Mouse (Mus musculus): ENCODE data around the gene Zcchc7.
A peak's percentile ranks its signal among the peaks of the same experiment; 100 is the strongest.
"Not testable (repeated sequence)": the region's sequence is repeated elsewhere in the genome, so short reads cannot be mapped to it uniquely, and the experiment has no call there.

Gene Zcchc7

DNA sequence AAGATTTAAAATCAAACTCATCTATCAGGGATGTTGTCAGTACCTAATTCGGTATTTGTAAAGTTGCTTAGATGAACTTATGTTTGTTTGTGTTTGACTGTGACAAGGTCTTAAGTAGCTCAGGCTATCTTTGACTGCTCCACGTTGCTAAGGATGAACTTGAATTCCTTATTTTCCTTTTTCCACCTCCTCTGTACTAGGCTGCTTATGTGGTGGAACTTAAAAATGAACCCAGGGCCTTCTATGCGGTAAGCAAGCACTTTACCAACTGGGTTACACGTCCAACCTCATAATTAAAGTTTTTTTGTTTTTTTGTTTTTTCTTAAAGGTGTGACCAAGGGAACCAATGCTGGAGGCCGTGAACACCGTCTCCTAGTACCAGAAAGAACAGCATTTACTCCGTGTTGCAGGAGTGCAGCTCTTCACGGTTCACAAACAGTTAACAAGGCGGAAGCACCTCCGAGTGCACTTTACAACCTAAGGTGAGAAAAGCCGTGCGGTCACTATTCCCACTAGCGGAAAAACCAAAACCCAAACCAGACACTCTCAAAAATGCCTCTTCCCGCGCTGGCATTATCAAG lies at the start of gene Zcchc7:
TSS of gene Zcchc7 (plus strand) at position 325 of the 581 bp plus-strand sequence.
- DNase-seq: no peak

DNA sequence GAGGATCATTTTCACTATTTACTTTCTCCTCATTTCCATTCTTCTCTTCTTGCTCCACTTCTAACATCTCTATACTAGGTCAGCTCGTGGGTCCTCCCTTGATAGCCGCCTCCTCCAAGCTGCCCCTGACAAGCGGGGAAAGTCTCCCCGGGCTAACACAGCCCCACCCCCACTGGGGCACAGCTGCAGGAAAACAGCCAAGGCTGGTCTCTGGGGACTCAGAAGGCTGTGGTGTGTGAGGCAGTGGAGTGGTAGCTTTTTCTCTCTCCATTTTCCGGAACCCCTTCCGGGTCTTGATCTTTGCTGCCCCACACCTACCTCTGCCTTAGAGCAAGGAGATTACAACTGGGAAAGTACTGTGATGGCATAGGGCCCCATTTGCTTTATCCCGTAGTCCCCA lies 49.7 kb upstream of the Zcchc7 start:
- DNase-seq: no peak

DNA sequence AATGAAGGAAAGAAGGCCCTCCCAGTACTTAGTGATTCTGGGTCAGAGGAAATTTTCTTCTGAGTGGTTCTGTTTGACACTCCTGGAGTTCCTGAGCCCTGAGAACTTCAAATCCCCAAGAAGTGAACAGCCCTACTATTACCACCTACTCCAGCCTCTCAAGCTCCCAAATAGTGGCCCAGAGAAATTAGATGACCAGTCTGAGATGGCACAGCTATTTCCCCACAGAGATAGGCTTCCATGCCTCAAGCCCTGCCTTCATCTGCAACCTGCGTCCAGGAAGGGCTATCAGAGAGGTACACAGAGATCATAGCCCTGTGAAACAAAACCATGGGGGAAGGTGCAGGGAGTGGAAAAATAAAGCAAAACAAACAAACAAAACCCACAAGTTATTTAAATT lies 48.8 kb upstream of the Zcchc7 start:
- DNase-seq: no peak

DNA sequence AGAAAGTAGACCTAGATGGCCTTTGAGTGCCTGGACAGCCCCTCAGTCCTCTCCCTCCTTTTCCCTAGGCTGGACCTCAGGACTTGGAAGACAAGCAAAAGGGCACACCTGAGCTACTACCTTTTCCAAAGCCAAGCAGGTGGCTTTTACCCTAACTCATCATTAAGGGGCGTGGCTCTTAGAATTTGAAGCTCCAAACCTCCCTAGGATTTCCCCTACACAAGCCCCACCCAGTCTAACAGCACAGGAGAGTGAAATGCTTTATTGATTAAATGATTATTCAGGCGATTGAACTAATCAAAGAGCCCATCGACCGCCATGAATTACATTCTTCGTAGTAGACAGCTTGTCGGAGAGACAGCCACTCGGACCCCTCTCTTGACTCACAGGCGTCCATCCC lies 47.4 kb upstream of the Zcchc7 start:
- DNase-seq: no peak

DNA sequence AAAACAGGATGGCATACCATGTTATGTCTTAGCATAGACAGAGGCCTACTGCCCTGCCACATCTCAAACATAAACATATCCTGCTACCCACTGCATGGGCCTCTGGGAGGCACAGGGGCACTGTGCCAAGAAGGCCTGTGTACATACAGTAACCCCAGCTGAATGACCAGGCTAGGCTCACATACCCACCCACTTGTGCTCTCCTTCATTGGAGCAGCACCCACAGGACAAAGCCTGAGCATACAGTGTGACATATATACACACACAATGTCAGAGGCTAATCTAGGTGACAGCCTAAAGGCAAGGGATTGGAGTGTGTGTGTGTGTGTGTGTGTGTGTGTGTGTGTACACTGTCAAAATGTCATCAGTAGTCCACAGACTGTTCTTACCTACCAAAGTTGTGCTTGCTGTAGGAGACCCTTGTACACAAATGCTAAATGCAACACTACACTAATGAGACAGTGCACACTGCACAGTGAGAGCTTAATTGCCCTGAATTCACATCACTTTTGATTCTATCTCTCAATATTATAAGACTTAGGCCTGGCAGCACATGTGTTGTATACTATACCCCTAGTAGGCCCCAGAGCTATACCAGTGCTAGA lies 46.5 kb upstream of the Zcchc7 start:
- DNase-seq: no peak

DNA sequence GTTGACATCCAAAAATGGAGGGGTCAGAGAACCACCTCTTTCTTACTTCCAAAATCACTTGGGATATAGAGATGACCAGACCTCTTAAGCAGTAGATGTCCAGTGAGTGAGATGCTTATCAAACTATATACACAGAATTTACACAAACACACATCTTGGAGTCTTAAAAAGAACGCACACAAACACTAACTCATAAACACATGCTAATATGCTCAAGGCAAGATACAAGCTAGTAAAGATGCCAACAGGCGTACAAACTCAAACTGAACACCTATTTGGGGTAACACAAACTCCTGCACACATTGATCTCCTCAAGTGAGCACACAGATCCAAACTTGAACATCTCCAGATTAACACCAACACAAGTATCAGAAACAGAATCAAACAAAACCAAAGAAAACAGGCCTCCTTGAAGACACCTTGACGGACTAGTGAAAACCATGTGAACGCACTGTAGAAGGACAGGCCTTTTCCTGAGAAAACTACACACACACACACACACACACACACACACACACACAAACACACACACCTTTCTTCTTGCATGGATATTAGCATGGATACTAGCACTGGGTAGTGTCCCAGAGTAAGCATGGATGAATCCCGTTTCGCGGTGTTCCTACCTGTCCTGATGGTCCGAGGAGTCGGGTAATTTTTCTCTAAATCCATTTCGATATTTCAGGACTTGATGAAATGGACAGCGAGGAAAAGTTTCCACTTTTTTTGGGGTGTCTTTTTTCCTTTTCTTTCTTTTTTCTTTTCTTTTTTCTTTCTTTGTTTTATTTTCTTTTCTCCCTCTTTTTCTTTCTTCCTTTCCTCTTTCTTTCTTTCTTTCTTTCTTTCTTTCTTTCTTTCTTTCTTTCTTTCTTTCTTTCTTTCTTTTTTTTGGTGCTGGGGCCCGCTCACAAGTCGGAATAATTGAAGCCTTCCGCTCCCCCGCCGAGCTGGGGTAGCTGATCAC lies 45.7 kb upstream of the Zcchc7 start, which contains the start of gene Pax5:
TSS of gene Pax5 (minus strand) at position 748 of the 961 bp plus-strand sequence.
- DNase-seq: no peak

DNA sequence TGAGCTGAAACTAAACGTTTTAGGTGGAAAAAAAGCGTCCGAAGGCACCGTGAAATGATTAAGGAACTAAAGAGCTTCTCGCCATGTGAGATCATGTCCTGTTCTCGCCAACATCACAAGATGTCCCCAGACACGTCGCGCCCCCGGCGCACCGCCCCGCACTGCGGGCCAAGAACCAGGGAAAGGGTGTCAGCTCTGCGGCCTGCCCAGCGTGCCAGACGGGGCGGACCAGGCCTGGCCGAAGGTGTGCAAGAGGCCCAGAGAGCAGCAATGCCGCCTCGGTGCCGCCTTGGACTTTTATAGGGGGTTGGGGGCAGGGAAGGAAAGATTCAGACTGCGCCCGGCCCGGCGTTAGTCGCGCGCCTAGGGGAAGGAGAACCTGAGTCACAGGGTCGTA lies 45.0 kb upstream of the Zcchc7 start:
- DNase-seq: peak; percentile 28

DNA sequence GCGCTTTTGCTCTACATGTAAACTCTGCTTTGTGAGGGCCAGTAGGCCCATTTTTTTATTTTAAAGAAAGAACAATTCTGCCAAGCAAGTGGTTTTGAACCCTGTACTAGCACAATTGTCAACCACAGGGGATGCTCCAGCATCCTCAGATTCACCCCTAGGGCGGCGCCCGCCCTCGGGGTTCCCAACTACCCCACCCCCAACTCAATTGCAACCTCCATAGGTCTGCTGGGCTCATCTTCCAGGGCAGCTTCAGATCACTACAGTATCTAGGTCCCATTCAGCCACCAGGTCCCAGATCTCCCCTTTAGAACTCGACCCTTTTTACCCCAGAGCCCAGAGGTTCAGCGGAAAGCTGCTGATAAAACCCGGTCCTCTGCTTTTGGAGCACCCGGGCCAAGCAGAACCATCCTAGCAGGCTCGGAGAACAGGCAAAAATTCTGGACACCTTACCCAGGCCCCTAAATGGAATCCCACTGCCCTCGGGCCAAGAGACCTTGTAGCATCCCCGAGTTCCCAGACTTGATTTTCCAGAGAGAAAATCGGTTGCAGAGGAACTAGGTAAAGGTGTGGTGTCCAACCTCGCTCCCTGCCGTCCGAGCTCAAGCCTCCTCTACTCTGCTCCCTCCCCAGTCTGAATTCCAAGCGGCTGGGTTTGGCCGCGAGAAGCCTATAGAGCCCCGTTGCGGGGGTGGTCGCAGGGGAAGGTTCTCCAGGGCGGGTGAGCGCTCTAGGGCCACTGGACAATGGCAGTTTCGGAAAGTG lies 44.4 kb upstream of the Zcchc7 start:
- DNase-seq: peak; percentile 4

DNA sequence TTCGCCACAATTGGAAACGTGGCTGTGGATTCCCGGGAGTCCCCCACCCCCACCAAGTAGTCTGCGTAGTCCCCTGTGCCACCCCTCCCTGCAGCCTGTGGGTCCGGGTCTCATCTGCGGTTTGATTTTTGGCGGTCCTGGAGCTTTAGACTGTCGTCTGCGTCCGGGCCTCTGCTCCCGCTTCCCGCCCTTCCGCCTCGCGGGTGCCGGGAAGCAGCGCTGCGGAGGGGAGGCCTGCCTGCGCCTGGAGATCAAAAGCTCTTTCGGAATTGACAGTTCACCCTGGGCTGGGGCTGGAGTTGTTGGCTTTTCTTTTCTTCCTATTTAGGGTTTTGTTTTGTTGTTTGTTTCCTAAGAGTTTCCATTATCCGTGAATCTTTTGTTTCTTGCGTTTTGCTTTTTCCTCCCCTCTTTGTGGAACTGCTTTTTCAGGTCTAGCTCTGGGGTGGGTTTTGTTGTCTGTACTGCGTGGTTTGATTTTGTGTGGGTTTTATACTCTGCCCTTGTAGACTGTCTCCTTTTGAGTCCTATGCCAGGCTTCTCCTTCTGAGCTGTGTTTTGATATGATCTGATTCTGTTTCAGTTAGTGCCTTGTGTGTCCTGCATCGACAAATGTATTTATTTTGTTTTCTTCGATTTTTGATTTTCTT lies 43.5 kb upstream of the Zcchc7 start:
- peak; percentile 25 for DNase-seq

DNA sequence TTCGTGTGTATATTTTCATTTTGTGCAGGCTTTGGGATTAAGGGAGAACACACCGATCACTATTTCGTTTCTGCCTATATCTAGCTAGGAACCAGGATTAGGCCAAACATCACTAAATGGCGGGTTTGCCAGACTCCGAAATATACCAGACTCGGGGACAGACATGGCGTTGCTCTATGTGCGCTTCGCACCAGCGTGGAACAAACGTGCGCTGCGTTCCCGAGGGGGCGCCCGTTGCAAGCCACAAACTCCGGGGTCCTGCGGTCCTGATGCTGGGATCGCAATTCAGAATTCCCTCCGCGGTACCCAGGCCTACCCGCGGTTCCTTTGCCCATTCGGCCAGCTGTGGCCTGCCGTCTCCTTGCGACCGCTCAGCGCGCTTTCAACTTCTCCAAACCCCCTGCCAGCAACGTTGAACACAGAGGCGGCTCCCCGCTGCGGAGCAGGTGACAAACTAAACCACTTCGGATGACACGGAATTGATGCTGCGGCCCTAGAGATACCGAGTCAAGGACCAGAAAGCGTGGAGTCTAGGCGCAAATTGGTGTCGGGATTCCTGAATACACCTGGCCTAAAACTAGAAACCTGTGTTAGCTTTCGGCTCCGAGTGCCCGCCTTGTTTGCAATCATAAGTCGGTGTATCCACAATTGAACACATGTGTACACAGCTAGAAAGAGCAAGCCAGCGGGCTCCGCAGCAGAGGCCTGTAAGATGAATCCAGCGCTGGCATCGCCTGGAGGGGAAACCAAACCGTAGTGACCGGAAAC lies 42.7 kb upstream of the Zcchc7 start:
- DNase-seq: peak; percentile 37

DNA sequence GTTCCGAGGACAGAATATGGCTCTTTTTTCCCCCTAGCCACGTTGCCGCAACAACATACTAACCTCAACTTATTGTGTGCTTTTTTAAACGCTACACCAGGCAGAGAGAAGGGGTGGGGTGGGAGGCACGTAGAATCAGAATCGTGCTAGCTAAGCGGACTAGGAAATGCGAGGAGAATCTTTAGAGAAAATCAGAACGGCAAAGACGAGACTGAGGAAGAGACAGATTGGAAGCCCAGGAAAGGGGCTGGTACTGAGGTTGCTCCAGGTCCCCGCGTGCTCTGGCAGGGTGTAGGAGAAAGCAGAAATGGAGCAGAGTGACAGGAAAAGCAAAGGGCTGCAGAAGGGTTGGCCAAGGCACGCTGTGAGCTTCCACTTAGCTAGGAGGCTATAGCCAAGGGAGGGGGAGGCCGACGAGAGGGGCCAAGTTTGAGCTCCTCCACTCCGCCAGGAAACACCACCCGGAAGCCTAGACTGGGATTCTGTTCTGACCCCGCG lies 42.1 kb upstream of the Zcchc7 start:
- DNase-seq: no peak

DNA sequence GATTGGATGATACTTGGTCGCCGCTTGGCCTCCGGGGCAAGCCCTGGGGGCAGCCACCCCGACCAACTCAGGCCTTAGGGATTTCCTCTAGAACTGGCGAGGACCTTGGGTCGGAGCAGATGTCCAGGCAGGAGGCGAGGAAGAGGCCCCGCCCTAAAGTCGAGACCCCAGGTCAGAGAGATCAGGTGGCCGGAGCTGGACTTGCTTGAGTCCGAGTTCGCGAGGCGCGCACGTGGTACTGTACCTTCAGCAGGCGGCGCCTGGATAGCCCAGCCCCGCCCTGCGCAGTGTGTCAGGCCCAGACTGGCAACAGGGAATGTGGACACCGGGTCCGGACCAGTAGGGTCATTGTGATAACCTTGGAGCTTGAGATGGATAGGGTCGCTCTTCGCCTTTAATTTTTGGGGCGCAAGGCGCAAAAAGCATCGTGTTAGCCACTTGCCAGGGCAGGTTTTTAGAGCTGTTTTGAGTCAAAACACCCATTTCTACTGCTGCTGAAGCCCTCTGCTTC lies 41.5 kb upstream of the Zcchc7 start:
- DNase-seq: peak; percentile 18

DNA sequence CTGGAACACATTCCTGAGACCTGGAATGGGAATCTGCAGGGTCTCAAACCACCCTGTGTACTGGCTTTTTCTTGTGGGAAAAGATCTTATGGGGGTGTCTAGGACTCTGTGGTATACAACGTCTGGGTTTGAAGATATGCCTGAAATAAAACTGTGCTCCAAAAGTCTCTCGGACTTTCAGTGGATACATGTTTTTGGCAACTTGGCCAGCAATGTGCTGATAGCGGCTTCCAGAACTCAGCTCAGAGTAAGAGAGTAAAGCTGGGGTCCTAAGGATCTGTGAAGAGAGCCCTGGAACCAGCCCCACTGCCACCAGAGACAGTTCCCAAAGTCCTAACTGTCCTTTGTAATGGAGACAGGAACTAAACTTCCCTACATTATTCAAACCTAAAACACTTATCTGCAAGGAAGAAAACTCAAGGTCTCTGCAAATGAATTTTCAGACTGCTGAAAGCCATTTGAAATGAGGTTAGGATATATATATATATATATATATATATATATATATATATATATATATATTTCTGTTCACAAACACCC lies 40.0 kb upstream of the Zcchc7 start:
- DNase-seq: no peak

DNA sequence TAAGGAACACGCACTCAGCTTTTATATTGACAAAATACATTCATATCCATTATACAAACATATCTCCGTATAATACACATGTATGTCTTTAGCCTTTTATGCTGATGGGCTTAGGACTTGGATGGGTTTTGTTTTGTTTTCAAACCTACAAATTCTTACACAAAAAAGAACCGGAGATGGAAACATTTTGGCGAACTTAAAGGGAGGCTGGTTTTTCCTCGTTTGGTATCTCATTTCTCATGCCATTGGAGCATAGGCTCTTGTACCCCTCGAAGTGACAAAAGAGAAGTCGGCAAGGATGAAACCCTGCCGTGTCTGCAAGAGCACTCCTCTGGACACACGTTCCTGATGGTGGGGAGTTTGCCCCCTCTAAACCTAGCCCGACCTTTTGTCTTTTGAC lies 39.3 kb upstream of the Zcchc7 start:
- no peak for DNase-seq

DNA sequence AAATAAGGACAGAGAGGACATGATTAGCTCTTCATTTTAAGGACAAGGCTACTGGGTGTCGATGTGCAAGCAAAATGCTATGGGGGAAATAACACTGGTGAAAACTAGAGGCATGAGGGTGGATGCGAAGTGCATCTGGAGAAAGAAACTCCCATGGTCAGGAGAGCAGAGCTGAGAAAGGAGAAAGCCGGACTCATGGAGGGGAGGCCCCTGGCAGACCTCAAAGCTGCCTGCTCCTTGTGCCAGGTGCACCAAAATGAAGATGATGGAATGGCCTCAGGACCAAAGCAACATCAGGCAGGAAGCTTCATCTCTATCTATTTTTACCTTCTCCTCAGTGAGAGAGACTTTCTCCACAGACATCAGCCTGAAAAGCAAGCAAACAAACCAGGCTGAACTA lies 38.0 kb upstream of the Zcchc7 start:
- DNase-seq: no peak

DNA sequence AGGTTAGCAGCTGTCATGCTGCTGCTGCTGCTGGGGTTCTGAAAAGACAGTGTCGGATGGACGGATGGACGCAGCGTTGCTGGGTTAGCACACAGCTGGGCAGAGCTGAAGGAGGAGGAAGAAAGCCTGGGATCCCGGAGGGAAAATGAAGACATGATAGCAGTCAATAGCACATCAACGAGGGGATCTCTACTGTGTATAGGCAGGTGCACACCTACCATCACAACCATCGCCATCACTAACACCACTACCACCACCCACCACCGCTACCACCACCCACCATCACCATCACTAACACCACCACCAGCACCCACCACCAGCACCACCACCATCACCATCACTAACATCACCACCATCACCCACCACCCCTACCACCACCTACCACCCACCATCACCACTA lies 35.6 kb upstream of the Zcchc7 start:
- no peak for DNase-seq

DNA sequence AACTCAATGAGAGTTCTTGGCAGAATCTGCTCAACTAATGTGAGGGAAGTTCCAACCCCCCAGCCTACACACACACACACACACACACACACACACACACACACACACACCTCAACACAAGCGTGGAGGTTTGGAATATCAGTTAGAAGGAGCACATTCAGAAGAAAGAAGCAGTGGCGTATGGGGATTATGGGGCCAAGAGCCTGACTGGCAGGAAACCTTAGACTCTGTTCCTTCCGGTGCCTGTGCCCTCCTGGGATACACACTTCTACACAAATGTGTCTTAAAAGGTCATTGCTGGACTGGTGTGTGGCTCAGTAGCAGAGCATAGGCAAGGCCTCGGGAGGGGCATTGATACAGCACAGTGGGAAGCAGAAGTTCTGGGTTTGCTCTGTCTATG lies 34.4 kb upstream of the Zcchc7 start:
- peak; percentile 1 for DNase-seq

DNA sequence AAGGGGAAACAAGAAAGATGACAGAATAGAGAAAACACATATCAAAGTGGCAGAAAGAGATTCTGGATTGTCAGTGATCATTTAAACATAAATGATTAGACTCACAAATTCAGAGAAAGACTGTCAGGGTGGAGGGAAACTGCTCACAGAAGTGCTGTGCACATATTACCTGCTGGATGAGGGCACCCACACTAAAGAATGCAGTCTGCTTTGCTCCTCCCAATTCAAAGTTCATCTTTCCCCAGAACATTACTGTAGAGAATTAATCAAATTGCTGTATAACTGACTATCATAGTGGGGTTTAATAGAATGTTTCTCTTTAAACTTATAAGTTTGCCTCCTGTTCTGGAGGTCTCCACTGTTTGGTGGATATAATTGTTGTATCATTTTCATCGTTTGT lies 15.2 kb upstream of the Zcchc7 start:
- peak; percentile 10 for DNase-seq

DNA sequence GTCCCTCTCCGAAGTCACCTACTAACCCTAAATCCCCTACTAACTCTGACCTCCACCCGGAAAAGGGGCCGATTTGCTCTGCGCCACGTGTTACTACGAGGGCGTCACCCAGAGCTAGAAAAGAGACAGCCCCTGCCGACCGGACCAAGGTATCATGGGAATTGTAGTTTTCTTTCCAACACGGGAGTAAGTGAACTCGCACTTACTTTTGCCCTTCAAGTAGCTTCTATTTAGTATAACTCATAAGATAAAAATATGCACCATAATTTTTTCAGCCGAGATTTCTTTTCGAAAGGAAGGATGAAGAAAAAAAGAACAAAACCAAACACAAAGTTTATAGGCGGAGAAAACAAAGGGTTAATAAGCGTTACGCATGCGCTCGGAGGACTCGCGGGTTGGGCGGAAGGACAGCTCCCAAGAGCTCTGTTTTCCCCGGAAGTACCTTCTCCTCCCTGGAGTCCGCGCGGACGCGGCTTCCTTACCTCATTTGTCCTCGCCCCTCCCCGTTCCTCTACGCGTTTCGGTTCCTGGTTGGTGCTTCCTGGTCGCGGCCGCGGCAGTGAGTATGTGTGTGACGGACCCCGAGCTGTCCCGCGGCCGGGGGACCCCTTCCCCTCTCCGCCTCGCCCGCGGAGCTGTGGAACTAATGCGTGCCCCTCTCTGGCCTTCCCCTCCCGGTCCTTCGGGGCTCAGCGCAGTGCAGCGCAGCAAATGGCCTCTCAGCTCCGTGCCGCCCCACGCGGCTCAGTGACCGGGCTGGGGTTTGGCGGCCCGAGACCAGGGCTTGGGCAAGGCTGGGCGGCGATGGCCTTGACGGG lies 666 bp downstream of the Zcchc7 start:
- peak; percentile 92 for DNase-seq

DNA sequence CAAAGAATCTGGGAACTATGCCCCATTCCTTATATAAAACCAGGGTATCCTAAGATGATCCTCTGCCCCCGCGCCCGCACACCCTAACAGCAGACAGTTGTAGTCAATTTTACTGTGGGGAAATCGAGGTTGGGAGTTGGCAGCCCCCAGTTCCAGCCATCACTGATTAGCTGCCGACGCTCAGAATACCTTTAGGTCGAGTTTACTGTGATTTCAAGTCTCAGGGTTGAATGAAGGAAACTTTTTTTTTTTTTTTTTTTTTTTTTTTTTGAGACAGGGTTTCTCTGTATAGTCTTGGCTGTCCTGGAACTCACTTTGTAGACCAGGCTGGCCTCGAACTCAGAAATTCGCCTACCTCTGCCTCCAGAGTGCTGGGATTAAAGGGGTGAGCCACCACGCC lies 1.5 kb downstream of the Zcchc7 start:
- DNase-seq: not testable (repeated sequence)

Data from kidney, adult 18-20 months (tissue).